Mouse (Mus musculus) forebrain, embryonic 15.5 days (tissue): ENCODE data around the gene Cfb. TPM values are rescaled to one million over a fixed set of nuclear protein-coding genes. Genes with fewer than 3 reads are reported as not detected.
A peak's percentile ranks its signal among the peaks of the same experiment; 100 is the strongest.
"Not testable (repeated sequence)": the region's sequence is repeated elsewhere in the genome, so short reads cannot be mapped to it uniquely, and the experiment has no call there.

Experiments used
- ATAC-seq: fragments of 200-750 bp; cut with Nextera tagmentation; replicated peaks from 2 replicates; pipeline ENCODE4 v1.8.0; 2017; ENCODE audit warnings: mild to moderate bottlenecking, moderate TSS enrichment, moderate library complexity
- H3K27ac ChIP-seq: fragments of 300-500 bp; sonication (generic); replicated peaks from 2 replicates; pipeline ENCODE4 v1.5.1; 2015; ENCODE audit warnings: mild to moderate bottlenecking, inconsistent platforms
- H3K27me3 ChIP-seq: fragments of 300-500 bp; sonication (generic); 2 replicates; pipeline ENCODE4 v1.6.1; 2015; ENCODE audit warnings: inconsistent platforms
- H3K36me3 ChIP-seq: fragments of 300-500 bp; sonication (generic); 2 replicates; pipeline ENCODE4 v1.6.1; 2015; ENCODE audit warnings: mild to moderate bottlenecking, inconsistent platforms
- H3K4me1 ChIP-seq: fragments of 300-500 bp; sonication (generic); 2 replicates; pipeline ENCODE4 v1.6.1; 2015; ENCODE audit warnings: inconsistent platforms
- H3K4me2 ChIP-seq: fragments of 300-500 bp; sonication (generic); replicated peaks from 2 replicates; pipeline ENCODE4 v1.6.1; 2015; ENCODE audit warnings: mild to moderate bottlenecking, inconsistent platforms
- H3K4me3 ChIP-seq: fragments of 300-500 bp; sonication (generic); 2 replicates; pipeline ENCODE4 v1.5.1; 2015; ENCODE audit warnings: mild to moderate bottlenecking, inconsistent platforms
- H3K9ac ChIP-seq: fragments of 300-500 bp; sonication (generic); replicated peaks from 2 replicates; pipeline ENCODE4 v1.6.1; 2015; ENCODE audit warnings: mild to moderate bottlenecking, inconsistent platforms
- H3K9me3 ChIP-seq: fragments of 300-500 bp; sonication (generic); 2 replicates; pipeline ENCODE4 v1.6.1; 2016; ENCODE audit warnings: inconsistent platforms
- WGBS: fragments of 180-500 bp; shearing (Covaris S2); methylation state at CpG from one replicate; pipeline ENCODE4 v1.1.7; 2015; ENCODE audit warnings: mixed read lengths; 5-methylcytosine and 5-hydroxymethylcytosine counted together
- polyA plus RNA-seq: library from polyadenylated mRNA; unstranded; fragments of >200 nt; fragmentation: Nextera tagmentation; extraction: Ambion mirVana; gene quantifications from 2 replicates; pipeline ENCODE4 v1.2.1, GENCODE M21; 2015

Gene Cfb
- polyA plus RNA-seq, 1 experiment from 2014 or later = 2.1 TPM

DNA sequence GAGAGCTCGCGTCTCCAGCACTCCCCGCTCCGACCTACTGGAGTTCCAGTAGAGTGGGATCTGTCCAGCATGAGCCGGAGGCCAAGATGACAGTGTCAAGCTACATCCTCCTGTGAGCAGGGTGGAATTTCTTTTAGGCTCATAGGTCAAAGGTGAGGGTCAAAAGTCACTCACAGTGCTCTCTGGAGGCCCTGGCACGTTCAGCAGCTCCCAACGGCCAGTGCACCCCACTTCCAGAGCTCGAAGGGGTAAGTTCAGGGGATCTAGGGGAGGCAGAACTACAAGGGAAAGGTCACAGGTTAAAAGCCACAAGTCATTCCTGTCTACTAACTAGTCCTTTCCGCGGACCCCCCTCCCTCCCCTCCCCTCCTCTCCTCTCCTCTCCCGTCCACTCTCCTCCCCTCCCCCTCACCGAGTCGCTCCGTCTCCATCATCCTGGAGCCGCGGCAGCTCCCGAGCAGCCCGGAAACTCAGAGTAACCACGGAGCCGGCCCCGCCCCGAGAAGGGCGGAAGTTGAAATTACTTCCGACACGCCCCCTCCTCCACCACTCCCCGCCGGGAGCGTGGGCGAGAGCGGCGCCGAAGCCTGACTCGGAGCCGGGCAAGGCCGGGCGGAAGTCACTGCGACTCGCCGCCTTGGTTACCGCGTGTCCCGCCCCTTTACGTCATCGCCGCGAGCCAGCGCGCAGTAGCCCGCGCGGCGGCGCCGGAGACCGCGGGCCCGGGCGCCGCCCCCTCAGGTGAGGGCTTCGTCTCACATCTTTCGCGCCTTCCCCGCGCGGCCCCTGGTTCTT lies 12.4 kb downstream of the Cfb start, which contains the start of the genes Skiv2l and Nelfe:
TSS of gene Skiv2l (minus strand) at position 489 of the 795 bp plus-strand sequence.
TSS of gene Nelfe (plus strand) at position 670 of the 795 bp plus-strand sequence.
- under 1% methylated on average over 61 of the region's 65 CpGs for WGBS
- Histone ChIP-seq H3K9ac (peak within 1 kb of the TSS; percentile 87), H3K36me3 (peaks cover 55% of the 10 kb centered on the region)

DNA sequence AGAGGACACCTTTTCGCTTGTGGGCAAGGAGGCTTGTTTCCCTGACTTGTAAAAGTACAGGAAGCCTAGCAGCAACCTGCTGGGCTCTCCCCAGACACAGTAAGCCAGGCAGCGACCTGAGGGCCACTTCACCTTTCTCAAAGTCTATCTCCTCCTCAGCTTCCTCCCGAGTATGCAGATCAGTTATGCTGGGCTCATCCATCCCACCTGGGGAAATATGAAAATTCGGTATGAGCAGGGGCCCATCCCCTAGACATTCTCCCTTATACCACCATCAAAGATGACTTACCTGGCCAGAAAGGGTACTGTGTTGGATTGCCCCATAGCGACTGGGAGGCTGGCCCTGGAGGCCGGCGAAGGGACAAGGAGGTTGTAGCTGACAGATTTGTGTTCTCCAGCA lies 14.7 kb downstream of the Cfb start:
- Histone ChIP-seq H3K4me2 (no peak overlapping the region), H3K36me3 (peaks cover 55% of the 10 kb centered on the region), H3K9ac (no peak overlapping the region), H3K9me3 (no peaks in the 10 kb centered on the region), H3K4me3 (no peak overlapping the region), H3K27ac (no peak overlapping the region), H3K4me1 (peaks cover 29% of the 10 kb centered on the region), H3K27me3 (no peaks in the 10 kb centered on the region)
- 89% methylated on average over 7 of the region's 7 CpGs for WGBS
- no peak for ATAC-seq

More for the DNA sequence above, 12.4 kb downstream of the Cfb start, which contains the start of the genes Skiv2l and Nelfe:
- H3K27me3 ChIP-seq = no peaks in the 10 kb centered on the region
- no peaks in the 10 kb centered on the region for H3K9me3 ChIP-seq
- peaks cover 29% of the 10 kb centered on the region for H3K4me1 ChIP-seq
- H3K27ac ChIP-seq = peak within 1 kb of the TSS; percentile 55; the same call in 1 of the 2 replicates
- H3K4me2 ChIP-seq = peak within 1 kb of the TSS; percentile 97
- H3K4me3 ChIP-seq = peak within 1 kb of the TSS; percentile 88
- peak; percentile 98 for ATAC-seq

DNA sequence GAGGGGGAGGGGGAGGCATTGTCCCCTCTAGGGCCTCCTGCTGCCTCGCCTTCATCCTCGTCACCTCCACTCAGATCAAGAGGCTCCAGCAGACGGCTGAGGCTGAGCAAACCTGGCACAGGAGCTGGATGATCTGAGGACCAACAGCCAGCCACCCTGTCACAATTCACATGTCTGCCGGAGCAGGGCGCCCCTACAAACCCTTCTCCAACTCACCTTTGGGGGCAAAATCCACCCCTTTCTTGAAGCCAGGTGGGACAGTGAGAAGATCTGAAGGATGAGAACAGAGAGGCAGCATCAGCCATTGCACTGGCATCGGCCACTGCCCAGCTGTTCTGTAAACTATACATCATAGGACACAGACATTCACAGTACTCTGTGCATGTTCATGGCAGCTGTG lies 15.1 kb downstream of the Cfb start:
- no peak overlapping the region for H3K27ac ChIP-seq
- H3K9ac ChIP-seq = no peak overlapping the region
- H3K4me3 ChIP-seq = no peak overlapping the region
- no peak overlapping the region for H3K4me2 ChIP-seq
- H3K27me3 ChIP-seq = no peaks in the 10 kb centered on the region
- H3K9me3 ChIP-seq = no peaks in the 10 kb centered on the region
- no peak for ATAC-seq
- peaks cover 29% of the 10 kb centered on the region for H3K4me1 ChIP-seq
- H3K36me3 ChIP-seq = peaks cover 54% of the 10 kb centered on the region
- 89% methylated on average over 6 of the region's 6 CpGs for WGBS

DNA sequence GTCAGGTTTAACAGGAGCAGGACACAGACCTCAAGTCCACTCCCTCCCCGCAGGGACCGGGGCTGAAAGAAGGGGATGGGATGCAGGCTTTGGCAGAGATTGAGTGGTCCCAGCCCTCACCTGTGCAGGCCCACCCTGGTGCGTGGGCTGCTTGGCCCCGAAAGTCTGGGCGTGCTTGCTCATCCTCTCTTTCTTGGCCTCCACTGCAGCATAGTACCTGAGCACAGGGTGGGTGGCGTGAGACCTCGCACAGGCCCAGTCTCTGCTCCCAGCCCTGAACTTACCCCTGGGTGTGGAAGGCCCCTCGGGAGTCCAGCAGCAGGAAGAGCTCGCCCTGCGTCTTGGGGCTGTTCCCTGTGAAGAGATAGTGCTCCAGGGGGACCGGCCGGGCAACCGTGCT lies 17.4 kb downstream of the Cfb start:
- H3K9ac ChIP-seq = no peak overlapping the region
- no peak overlapping the region for H3K27ac ChIP-seq
- no peaks in the 10 kb centered on the region for H3K27me3 ChIP-seq
- no peak overlapping the region for H3K4me2 ChIP-seq
- H3K9me3 ChIP-seq = no peaks in the 10 kb centered on the region
- ATAC-seq = no peak
- 93% methylated on average over 13 of the region's 13 CpGs for WGBS
- H3K4me3 ChIP-seq = no peak overlapping the region
- peaks cover 74% of the 10 kb centered on the region for H3K36me3 ChIP-seq
- H3K4me1 ChIP-seq = peaks cover 12% of the 10 kb centered on the region

DNA sequence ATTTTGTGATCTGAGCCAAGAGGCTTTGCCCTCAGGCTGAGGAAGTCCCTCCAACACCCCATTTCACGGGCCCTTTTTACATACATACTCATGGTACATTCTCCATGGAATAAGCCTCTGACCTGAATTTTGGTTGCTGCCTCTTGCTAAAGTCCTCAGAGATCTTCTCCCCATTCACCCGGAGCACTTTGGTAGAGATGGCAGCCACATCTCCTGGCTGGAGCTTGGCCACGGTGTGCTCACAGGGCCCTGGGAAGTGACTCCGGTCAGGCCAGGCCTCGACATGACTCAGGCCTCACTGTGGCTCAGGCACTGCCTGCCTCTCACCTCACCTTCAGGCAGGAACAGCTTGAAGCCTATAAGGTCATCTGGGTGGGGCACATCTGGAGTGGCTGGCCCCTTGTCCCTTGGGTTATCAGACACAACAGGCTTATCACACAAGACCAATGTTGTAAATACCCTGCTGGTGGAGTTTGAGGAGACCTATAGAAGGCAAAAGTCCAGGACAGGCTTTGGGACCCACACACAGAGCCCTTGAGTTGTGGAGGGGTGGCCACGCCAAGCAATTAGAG lies 21.5 kb downstream of the Cfb start:
- Histone ChIP-seq H3K4me1 (peaks cover 21% of the 10 kb centered on the region), H3K9me3 (no peaks in the 10 kb centered on the region), H3K4me2 (no peak overlapping the region), H3K36me3 (peaks cover 64% of the 10 kb centered on the region), H3K27me3 (no peaks in the 10 kb centered on the region), H3K9ac (no peak overlapping the region), H3K27ac (no peak overlapping the region), H3K4me3 (no peak overlapping the region)
- no peak for ATAC-seq
- whole genome bisulfite sequencing = 87% methylated on average over 6 of the region's 6 CpGs

DNA sequence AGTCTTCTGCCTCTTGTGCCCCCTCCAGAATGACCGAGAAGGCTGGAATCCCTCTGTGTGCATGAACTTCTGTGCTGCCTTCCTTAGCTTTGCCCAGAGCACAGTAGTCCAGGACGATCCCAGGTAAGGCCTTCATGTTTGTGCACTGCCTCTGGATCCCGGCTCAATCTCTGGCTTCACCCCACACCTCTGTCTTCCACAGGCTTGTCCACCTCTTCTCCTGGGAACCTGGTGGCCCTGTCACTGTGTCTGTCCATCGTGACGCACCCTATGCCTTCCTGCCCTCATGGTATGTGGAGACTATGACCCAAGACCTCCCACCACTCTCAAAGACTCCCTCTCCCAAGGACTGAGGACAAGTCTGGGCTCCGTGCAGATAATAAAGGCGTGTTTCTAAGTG lies 23.5 kb downstream of the Cfb start:
- Histone ChIP-seq H3K36me3 (peaks cover 52% of the 10 kb centered on the region), H3K9me3 (no peaks in the 10 kb centered on the region), H3K4me2 (no peak overlapping the region), H3K27ac (no peak overlapping the region), H3K4me1 (peaks cover 30% of the 10 kb centered on the region), H3K27me3 (no peaks in the 10 kb centered on the region), H3K4me3 (0 out of 2 replicates have a peak overlapping the region, but pooled peaks have one; percentile 1), H3K9ac (no peak overlapping the region)
- 89% methylated on average over 7 of the region's 7 CpGs for WGBS
- no peak for ATAC-seq

DNA sequence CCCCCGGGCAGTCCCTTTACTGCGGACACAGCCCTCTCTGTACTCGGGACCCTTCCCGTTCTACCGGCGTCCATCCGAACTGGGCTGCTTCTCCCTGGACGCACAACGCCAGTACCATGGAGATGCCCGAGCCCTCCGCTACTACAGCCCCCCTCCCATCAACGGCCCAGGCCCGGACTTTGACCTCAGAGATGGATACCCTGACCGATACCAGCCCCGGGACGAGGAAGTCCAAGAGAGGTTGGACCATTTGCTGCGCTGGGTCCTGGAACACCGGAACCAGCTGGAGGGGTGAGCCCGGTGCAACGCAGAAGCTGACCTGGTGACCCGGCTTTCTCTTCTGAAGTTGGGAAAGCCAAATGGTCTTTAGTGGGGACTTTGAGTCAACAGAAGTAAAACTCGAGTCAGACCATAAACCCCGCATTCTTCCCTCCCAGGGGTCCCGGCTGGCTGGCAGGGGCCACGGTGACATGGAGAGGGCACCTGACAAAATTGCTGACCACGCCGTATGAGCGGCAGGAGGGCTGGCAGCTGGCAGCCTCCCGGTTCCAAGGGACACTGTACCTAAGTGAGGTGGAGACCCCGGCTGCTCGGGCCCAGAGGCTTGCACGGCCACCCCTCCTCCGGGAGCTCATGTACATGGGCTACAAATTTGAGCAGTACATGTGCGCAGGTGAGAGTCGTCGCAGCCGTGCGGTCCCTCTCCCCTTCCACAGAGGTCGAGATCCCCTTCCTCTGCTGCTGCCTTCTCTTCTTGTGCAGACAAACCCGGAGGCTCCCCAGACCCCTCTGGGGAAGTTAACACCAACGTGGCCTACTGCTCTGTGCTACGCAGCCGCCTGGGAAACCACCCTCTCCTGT lies 24.6 kb downstream of the Cfb start:
- peaks cover 30% of the 10 kb centered on the region for H3K4me1 ChIP-seq
- peak; percentile 17; the same call in 1 of the 2 replicates for ATAC-seq
- no peaks in the 10 kb centered on the region for H3K27me3 ChIP-seq
- 42% methylated on average over 43 of the region's 43 CpGs for WGBS
- peak overlapping the region; percentile 87 for H3K27ac ChIP-seq
- peaks cover 44% of the 10 kb centered on the region for H3K36me3 ChIP-seq
- H3K9me3 ChIP-seq = no peaks in the 10 kb centered on the region
- peak overlapping the region; percentile 71 for H3K9ac ChIP-seq
- peak overlapping the region; percentile 87 for H3K4me2 ChIP-seq
- peak overlapping the region; percentile 80 for H3K4me3 ChIP-seq

DNA sequence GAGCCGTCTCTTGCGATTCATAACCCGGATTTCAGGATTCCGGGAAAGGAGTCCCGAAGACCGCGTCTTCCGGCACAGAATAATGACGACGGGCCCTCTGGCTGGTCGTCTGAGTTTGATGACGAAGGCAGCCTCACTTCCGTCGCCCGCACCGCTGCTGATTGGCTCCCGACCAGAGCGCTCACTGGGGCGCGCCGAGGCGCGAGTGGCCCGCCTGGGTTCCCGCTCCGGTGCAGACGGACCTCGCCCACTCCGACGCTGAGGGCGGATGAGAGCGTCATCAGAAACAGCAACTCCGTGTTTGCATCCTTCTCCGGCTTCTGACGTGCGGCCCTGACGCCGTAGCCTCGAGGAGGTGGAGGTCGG lies 25.5 kb downstream of the Cfb start, which contains the start of the genes Stk19 and Dxo:
TSS of gene Stk19 (minus strand) at position 90 of the 366 bp plus-strand sequence.
TSS of gene Dxo (plus strand) at position 164 of the 366 bp plus-strand sequence.
- under 1% methylated on average over 40 of the region's 40 CpGs for WGBS
- Histone ChIP-seq H3K4me3 (peak within 1 kb of the TSS; percentile 80), H3K27me3 (no peaks in the 10 kb centered on the region), H3K9ac (peak within 1 kb of the TSS; percentile 71), H3K4me2 (peak within 1 kb of the TSS; percentile 98), H3K4me1 (peaks cover 30% of the 10 kb centered on the region), H3K9me3 (no peaks in the 10 kb centered on the region), H3K27ac (peak within 1 kb of the TSS; percentile 87), H3K36me3 (peaks cover 42% of the 10 kb centered on the region)
- ATAC-seq = peak; percentile 90

DNA sequence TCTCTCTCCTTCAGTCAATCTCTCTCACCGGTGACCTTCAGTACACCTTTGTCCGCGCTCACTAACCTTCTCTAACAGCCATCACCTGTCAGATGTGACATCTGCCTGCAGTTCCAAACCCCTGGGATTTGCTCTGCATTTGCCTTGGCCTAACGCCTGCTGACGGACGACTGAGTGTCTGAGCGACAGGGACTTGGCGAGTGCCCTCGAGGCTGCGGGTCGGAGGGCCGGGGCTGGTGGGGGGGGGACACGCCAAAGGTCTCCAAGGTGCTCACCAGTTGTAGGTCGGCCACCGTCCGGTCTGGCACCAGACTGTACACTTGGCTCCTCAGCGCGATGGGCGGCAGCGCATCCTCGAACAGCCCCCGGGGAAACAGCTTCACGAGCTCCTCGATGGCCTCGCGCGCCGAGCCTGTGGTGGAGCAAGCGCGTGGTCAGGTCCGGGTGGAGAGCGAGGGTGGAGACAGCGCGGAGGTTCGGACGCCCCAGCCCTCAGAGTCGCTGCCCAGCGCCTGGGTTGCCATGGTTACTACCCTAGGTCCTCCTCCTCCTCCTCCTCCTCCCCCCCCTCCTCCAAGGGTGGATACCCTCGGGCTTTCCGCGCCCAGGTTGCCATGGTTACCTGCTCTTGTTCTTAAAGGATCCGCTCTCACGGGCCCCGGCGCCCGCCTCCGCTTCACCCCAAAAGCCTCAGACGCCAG lies 26.0 kb downstream of the Cfb start:
- peaks cover 30% of the 10 kb centered on the region for H3K4me1 ChIP-seq
- peak; percentile 80 for ATAC-seq
- H3K9me3 ChIP-seq = no peaks in the 10 kb centered on the region
- peak overlapping the region; percentile 71 for H3K9ac ChIP-seq
- H3K27me3 ChIP-seq = no peaks in the 10 kb centered on the region
- H3K4me2 ChIP-seq = peak overlapping the region; percentile 98
- H3K4me3 ChIP-seq = peak overlapping the region; percentile 80
- peaks cover 37% of the 10 kb centered on the region for H3K36me3 ChIP-seq
- WGBS = 3% methylated on average over 47 of the region's 48 CpGs
- peak overlapping the region; percentile 87 for H3K27ac ChIP-seq

DNA sequence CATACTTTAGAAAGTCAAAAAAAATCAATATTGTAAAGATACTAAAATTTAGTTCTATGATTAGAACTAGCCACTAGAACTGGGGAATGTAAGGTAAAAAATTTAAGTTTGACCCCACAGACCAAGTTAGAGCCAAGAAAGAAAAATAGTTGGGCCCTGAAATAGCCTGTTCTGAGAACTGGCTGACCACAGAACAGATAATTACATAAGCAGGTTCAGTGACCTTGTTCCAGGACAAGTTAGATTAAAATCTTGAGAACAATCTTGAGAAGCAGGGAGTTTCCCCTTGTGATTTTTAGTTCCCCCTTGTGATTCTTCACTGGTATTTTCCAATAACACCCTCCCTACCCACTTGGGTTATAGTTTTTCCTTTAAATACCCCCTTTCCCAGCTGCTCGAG lies 31.5 kb downstream of the Cfb start:
- not testable (repeated sequence) for H3K9me3 ChIP-seq, ATAC-seq, H3K4me3 ChIP-seq, H3K27ac ChIP-seq, H3K4me2 ChIP-seq, H3K27me3 ChIP-seq, H3K4me1 ChIP-seq, H3K9ac ChIP-seq
- WGBS = 83% methylated on average over 1 of the region's 1 CpGs
- H3K36me3 ChIP-seq = peaks cover 56% of the 10 kb centered on the region

DNA sequence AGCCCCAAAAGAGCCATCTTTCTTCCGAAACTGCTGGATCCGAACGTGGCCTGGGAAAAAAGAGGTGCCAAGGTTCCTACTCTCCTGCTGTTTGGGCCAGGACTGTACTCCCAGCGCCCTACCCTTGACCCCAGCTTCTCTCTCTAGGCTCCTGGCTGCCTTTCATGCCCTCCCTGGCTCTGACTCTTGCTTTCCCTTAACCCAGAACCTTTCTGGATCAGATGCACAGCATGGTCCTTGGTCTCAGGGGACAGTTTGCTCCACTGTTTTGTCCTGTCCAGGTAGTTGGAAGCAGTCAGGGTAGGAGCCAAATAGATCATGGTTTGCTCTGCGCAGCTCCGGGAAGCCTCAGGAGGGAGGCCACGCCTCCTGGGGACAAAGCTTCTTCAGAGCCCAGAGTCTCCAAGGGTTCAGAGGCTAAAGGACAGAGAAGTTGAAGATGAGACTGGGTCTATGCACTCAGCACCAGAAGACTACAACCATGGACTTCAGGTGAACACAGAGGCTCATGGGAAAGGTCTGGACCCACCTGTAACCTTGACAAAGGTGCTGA lies 47.4 kb downstream of the Cfb start:
- Histone ChIP-seq H3K9ac (no peak overlapping the region), H3K27ac (no peak overlapping the region), H3K4me2 (no peak overlapping the region), H3K4me3 (no peak overlapping the region), H3K27me3 (no peaks in the 10 kb centered on the region), H3K9me3 (no peaks in the 10 kb centered on the region), H3K4me1 (no peaks in the 10 kb centered on the region), H3K36me3 (no peaks in the 10 kb centered on the region)
- 84% methylated on average over 7 of the region's 7 CpGs for WGBS
- ATAC-seq = no peak
